Mouse (Mus musculus) CD8-positive naive resting alpha-beta T cell, adult 2 months (primary cell): ENCODE results near the gene Nfat5.

Experiments used
- DNase-seq, 2 experiments: peaks; one replicate each; pipeline ENCODE4 v3.0.0; 2022; ENCODE audit warnings: low read depth in 2 of 2, low spot score in 2 of 2

Gene Nfat5

GRCm38 (mm10) chr8:107292119-107292927, 947 bp upstream of the Nfat5 start:
- no peak for DNase-seq

DNA sequence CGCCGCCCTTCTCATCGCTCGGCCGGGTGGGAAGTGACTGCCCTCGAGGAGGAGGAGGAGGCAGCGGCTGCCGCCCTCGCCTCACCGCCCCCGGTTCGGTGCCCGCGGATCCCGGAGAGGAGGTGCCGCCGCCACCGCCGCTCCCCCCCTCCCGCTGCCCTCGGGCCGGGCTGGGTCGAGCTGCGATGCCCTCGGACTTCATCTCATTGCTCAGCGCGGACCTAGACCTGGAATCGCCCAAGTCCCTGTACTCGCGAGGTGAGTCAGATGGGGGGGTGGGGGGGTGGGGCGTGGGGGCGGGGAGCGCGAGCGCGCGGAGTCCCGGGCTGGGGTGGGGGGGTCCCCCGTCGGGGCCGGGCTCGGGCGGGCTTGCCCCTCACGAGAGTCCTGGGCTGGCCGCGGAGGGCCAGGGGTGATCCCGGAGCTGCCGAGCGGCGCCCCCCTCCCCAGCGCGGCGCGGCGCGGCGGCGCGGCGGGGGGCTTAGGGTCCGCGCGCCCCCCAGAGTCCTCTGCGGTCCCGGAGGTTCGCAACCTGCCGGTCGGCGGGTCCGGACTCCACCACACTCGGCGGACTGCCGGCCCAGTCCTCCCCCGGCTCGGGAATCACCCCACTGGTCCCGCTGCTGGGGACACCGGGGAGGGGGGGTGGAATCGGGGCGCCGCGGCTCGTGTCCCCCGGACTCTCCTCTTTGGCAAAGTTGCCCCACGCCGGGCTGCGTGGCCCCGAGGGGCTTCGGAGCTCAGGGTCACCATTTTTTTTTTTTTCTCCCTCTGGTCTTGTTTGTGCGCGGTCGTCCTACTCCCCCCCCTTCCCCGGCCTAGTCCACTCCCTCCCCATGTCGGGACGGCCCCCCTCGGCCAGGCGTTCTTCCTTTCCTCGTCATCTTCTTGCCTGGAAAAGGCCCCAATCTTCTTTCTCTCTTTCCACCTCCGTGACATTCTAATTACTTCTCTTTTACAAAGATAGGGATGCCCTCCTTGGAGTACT, 665 bp downstream of the Nfat5 start:
- DNase-seq = no peak

DNA sequence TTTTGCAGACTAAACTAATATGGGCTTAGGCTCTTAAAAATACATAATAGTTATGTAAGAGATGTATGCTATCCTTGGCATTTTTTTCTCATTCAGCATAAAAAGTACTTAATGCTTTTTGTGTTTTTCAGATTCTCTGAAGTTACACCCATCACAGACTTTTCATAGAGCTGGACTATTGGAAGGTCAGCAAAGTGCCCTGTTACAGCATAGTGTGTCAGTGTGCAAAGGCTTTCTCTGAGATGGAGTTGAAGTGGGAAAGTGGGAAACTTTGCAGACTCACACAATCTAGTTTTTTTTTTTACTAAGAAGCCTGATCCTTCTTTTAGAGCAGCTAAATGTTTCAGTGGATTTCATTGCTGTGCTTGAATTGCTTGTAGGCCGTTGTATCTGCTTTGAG, 2.2 kb downstream of the Nfat5 start:
- no peak for DNase-seq

DNA sequence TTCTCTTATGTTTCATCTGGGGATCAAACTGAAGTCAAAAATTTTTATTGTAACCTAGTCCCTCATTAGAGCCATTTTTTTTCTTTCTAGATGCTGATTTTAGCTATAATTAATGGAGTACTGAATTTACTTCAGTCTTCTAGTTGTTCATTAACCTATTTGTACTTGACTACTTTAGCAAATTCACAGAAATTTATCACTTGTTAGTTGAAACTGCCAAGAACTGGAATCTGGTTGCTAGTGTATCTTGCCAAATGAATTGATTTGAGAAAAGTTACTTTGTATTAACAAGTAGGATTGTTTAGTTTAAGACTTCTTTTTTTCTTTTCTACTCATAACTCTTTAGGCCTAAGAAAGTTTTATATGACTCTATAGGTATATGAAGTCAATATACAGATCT, 18.6 kb downstream of the Nfat5 start:
- DNase-seq = no peak

DNA sequence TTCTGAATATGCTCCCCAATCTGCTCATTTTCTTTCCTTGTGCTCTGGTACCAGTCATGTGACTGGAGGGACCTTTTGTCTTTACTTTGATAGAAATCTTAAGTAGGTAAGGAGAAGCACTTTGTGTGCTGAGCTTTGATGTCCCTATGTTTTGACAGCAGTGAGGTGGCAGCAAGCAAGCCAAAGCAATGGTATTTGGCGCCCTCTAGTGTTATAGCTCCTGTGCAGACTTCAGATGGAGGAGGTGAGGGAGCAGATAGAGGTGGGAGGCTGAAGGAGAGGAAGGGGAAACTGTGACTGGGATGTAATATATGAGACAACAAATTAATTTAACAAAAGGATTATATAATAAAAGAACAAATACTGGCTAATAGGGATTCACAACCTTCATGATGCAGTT, 30.9 kb downstream of the Nfat5 start:
- DNase-seq = peak; percentile 76 to 84

- no peak for DNase-seq
These were observed 36.3 kb downstream of the Nfat5 start for GRCm38 (mm10) chr8:107329595-107329994.

DNA sequence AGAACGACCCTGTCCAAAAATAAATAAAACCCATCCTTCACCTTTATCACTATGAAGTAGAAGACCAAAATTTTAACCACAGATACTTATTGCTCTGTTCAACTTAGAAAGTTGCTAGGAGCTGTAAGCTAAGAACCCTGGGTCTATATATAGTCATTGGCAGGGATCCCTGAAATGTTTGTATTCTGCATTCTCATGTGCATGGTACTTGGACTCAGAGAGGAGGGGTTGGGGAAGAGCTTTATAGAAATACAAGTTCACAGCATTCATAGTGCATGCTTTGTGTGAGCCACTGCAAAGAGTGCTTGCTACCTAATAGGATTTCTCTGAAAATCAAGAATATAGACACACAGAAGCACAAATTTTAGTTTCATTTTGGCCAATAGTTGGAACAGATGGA, 43.2 kb downstream of the Nfat5 start:
- DNase-seq = no peak

DNA sequence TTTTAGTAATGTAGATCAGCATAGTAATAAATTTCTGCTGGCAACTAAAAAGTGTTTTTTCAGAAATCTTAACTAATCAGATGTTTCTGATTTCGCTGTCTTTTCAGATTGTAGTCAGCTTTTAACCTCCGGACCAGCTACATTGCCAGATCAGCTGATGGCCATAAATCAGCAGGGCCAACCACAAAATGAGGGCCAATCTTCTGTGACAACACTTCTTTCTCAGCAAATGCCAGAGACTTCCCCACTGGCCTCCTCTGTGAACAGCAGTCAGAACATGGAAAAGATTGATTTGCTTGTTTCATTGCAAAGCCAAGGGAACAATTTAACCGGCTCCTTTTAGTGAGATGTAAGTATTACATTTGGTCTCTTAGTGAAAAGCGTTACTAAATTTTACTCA, 77.0 kb downstream of the Nfat5 start:
- DNase-seq = no peak

DNA sequence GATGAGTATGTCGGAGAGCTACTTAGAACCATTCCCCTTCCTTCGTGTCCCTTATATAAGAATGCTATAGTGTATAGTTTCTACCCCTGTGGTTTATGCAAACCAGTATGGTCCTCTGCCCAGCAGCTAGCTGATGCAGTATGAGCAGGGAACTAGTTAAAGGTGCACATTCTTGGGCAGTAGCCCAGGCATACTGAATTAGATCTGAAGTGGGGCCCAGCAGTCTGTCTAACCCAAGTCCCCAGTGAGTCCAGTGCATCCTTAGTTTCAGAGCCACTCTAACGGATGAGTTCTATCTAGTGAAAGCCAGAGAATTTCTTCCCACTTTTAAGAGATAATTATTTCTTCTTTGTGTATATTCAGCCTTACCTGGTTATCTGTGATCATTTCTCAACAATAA, 84.1 kb downstream of the Nfat5 start:
- DNase-seq = no peak

DNA sequence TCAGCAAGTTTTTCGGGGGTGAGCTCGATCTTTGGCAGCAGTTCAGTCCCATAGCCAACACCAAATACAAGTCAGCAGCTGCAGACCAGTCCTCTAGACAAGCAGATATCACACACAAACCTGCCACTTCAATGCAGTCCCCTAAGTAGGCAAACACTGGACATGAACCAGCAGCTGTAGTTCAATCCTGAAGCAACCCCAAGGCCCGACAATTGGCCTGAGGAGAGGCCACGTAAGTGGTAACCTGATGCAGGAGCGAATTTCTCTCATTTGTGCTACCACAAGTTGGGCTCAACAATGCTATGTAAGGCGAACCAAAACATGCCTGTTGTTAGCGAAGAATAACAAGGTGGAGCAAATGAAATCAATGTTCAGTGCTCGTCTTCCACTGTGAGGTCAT, 87.5 kb downstream of the Nfat5 start:
- DNase-seq = no peak

GRCm38 (mm10) chr8:107381666-107382065, 88.4 kb downstream of the Nfat5 start:
- DNase-seq = no peak

GRCm38 (mm10) chr8:107382898-107383297, 89.6 kb downstream of the Nfat5 start:
- DNase-seq = no peak

GRCm38 (mm10) chr8:107384651-107385050, 91.4 kb downstream of the Nfat5 start:
- DNase-seq = no peak

- no peak for DNase-seq
These were observed 91.8 kb downstream of the Nfat5 start for GRCm38 (mm10) chr8:107385063-107385462.

GRCm38 (mm10) chr8:107386171-107386570, 92.9 kb downstream of the Nfat5 start:
- no peak for DNase-seq

GRCm38 (mm10) chr8:107386642-107387041, 93.4 kb downstream of the Nfat5 start:
- DNase-seq = peak in 1 of 2 experiments; percentile 8

GRCm38 (mm10) chr8:107387861-107388260, 94.6 kb downstream of the Nfat5 start:
- no peak for DNase-seq

GRCm38 (mm10) chr8:107389557-107389956, 96.3 kb downstream of the Nfat5 start:
- no peak for DNase-seq

DNA sequence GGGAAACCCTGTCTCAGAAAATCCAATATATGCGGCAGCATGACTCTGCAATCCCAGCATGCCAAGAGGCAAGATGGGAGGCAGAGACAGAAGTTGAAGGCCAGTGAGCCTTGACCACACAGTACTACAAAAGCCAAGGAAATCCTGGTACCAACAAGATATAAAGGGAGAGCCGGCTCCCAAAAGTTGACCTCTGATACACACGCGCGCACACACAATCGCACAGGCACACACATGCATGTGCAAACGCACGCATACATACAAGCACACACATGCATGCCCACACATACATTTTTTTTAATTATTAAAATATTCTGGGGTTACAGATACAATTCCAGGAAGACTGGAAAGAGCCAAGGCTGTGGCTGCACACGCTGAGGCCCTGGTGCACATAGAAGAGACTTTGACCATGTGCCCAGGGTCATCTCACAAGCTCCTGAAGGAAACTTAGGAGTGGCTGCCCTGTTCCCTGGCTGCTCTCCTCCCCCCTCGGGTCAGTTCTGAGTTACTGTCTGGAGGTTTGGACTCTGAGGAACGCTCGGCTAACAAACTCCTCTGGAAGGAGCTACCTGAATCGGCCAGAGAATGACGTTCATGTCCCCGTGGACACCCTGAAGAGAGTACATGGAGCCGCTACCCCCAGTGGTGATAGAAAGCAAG, 97.3 kb downstream of the Nfat5 start:
- DNase-seq = no peak

- no peak for DNase-seq
These were observed 97.9 kb downstream of the Nfat5 start for GRCm38 (mm10) chr8:107391136-107391516.

- DNase-seq = no peak
These were observed 102.1 kb downstream of the Nfat5 start for GRCm38 (mm10) chr8:107395397-107395796.
